Mouse (Mus musculus) cerebellum, adult 11-12 months (tissue): Measurements from ENCODE around the gene 2310057N15Rik.
"Not testable (repeated sequence)": the region's sequence is repeated elsewhere in the genome, so short reads cannot be mapped to it uniquely, and the experiment has no call there.

Experiments
- DNase-seq: peaks from one replicate; pipeline ENCODE4 v3.0.0; 2022

The 2310057N15Rik gene

DNA sequence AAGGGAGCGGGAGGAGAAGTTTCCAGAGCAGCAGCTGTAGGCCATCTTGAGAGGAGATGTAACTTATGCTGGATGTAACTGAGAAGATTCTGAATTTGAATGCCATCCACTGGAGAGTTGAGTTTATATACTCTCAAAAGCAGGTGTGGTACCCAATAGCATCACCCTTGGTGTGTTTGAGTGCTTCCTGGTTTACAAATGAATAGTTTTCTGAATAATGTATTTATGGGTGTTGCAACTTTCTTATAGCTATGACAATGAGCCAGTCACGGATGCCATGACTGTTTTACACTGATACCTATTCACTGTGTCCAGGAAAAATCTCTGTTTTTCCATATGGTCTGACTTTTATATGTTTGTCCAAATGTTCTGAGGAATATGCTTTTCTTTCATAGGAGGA is at the start of gene 2310057N15Rik:
Gene 2310057N15Rik, minus strand, starts transcription at position 101 of the 400 bp plus-strand sequence.
- DNase-seq: no peak

DNA sequence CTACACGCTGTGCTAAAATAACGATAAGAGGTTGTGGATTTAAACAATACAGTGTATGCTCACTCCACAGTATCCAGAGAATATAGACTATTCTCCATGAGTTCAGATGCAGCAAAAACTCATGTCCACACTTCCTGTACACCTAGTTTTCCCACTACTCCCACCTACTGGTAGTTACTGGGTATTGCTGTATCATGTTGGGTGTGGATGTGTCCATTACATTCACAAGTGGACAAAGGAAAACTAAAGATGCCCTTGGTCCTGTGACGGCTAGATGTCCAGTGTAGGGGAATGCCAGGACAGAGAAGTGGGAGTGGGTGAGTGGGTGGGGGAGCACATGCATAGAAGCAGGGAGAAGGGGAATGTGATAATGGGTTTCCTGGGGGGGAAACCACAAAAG is 49.7 kb upstream of the 2310057N15Rik start:
- DNase-seq: no peak

DNA sequence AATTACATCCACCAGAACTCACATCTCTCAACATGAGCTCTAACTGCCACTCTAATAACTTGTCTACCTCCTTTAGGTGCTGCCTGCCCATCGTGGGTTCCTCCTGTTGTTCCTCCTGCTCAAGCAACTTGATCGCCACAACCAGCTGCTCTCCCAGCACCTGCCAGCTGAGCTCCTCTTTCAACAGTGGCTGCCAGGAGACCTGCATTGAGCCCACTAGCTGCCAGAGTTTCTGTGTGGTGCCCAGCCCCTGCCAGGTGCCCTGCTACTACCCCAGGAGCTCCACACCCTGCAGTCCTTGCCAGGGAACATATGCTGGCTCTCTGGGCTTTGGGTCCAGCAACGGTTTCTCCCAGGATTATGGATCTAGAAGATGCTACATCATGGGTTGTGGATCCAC is 46.1 kb upstream of the 2310057N15Rik start, which contains the start of gene Krtap15:
Gene Krtap15, plus strand, starts transcription at position 150 of the 400 bp plus-strand sequence.
- DNase-seq: no peak

DNA sequence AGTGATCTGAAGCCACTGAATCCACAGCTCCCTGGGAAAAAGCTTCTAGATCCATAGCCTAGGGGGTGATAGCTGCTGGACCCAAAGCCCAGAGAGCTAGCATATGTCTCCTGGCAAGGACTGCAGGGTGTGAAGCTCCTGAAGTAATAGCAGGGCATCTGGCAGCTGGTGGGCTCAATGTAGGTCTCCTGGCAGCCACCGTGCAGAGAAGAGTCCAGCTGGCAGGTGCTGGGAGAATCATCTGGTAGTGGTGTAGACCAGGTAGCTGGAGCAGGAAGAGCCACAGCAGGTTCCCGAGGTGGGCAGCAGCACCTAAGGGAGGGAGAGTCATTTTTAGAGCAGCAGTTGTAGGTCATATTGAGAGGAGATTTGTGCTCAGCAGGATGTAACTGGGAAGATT is 37.8 kb upstream of the 2310057N15Rik start, which contains the start of gene Gm20741:
Gene Gm20741, minus strand, starts transcription at position 394 of the 400 bp plus-strand sequence.
- DNase-seq: peak; percentile 77

DNA sequence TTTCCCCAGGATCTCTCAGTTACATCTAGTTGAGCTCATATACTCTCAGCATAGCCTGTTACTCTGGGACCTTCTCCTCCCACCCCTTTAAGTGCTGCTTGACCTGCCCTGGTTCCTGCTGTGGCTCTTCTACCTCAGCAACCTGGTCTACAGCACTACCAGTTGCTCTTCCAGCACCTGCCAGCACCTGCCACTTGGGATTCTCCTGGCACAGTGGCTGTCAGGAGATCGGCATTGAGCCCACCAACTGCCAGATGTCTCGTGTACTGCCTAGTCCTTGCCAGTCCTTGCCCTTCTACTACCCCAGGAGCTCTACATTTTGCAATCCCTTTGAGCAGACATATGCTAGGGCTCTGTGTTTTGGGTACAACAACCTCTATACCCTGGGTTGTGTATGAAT is 12.8 kb upstream of the 2310057N15Rik start:
- DNase-seq: no peak

DNA sequence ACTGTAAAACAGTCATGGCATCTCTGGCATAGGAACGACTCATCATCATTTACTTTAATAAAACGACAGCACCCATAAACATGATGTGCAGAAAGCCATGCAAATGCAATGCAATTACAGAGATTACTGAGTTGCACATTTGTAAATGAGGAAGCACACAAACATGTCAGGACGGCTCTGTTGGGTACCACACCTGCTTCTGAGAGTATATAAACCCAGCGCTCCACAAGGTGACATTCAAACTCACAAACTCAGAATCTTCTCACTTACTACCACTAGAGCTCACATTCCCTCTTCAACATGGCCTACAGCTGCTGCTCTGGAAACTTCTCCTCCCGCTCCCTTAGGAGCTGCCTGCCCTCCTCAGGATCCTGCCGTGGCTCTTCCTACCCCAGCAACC is 3.6 kb upstream of the 2310057N15Rik start, which contains the start of gene Gm5965:
Gene Gm5965, plus strand, starts transcription at position 301 of the 400 bp plus-strand sequence.
- no peak for DNase-seq

DNA sequence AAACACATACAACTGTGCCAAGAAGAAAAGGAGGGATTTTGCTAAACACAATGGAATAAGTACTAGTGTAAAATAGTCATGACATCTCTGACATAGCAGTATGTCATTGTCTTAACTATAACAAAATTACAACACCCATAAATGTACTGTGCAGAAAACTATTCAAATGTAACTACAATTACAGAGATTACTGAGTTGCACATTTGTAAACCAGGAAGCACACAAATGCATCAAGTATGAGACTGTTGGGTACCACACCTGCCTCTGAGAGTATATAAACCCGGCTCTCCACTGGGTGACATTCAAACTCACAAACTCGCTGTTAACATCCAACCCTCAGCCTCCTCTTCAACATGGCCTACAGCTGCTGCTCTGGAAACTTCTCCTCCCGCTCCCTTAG is 15.5 kb downstream of the 2310057N15Rik start, which contains the start of gene 2310034C09Rik:
Gene 2310034C09Rik, plus strand, starts transcription at position 301 of the 400 bp plus-strand sequence.
- DNase-seq: not testable (repeated sequence)

DNA sequence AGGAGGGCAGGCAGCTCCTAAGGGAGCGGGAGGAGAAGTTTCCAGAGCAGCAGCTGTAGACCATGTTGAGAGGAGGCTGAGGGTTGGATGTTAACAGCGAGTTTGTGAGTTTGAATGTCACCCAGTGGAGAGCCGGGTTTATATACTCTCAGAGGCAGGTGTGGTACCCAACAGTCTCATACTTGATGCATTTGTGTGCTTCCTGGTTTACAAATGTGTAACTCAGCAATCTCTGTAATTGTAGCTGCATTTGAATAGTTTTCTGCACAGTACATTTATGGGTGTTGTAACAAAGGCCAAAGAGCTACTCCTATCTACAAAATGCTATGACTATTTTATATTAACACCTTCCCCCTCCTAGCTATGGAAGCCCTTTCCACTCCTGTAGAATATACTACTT is 22.5 kb downstream of the 2310057N15Rik start, which contains the start of gene Krtap13:
Gene Krtap13, minus strand, starts transcription at position 101 of the 400 bp plus-strand sequence.
- DNase-seq: not testable (repeated sequence)

DNA sequence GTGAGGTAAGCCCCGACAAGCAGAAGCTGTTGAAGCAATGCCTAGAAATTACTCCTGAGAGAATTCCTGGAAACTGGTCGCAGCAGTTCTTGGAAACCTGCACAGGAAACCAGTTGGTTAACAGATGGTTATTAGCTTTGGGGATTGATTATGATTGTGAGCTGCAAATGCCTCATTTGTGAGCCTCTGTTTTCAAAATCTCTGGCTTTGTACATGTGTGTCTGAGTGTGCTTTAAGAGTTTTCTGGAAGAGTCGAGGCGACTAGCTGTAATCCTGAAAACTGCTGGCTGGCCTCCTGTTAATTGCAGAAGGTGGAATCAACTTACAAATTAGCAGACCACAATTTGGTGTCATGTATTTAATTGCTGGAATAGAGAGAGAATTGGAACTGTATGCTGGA is 26.1 kb downstream of the 2310057N15Rik start:
- DNase-seq: no peak

DNA sequence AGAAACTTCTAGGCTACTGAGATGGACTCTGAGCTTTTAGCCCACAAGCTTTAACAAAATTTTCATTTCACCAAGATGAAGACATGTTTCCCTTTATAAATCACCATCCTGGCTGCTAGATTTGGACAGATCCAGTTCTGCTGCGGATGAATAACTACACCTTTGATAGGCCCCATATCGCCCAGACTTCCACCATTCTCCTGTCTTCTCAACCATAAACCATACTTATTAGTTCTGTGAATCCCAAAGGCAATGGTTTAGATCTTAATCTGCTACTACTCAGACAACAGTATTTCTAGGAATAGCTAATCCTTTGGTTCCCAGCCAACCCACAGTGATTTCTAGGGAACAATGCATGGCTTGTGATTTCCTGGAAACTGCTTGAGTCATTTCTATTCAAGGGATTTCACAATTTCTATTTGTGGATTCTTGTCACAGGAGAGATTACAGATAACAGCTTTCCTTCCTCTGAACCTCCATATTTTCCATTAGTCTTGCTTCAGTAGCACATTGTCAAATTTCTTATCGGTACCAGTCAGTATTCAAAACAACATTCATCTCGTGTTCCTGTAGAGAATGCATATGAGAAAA is 29.2 kb downstream of the 2310057N15Rik start:
- no peak for DNase-seq

DNA sequence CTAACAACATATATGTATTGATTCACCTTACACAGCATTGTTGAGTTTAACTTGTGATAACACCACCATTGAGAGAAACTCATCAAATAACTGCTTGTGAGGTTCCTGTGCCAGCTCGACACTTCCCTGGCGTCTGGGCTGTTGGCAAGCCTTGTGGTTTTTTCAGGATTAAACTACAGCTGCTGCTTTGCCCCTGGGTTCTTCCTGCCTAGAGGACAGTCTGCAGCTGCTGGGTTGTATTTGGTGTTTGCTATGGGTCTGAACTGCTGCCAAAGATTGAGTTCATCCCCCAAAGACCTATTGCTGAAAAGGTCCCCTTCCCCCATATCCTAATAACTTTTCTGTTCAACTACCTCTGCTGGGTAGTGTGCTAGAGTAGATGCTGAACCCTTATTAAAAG is 38.6 kb downstream of the 2310057N15Rik start:
- DNase-seq: no peak

DNA sequence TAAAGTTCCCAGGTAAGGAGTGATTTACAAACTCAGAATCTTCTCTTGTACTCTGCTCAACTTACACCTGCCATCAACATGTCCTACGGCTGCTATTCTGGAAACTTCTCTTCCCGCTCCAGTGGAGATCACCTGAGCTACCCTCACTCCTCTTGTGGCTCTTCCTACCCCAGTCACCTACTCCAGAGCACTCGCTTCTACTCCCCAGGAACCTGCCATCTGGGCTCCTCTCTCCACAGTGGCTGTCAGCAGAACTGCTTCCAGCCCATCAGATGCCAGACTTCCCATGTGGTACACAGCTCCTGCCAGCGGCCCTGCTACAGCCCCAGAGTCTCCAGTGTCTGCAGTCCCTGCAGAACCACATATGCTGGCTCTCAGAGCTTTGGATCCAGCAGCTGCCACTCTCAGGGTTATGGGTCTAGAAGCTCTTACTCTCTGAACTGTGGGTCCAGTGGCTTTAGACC is 45.2 kb downstream of the 2310057N15Rik start, which contains the start of gene Krtap13-1:
Gene Krtap13-1, plus strand, starts transcription at position 51 of the 464 bp plus-strand sequence.
- DNase-seq: peak; percentile 19
